Mouse (Mus musculus): ENCODE measurements around the gene Acox3.

Gene Acox3

GRCm38 (mm10) chr5:35582445-35583220 lies at the start of gene Acox3:
Gene Acox3 (plus strand): TSS chr5:35583040.
- peak; percentile 97 to 98 for DNase-seq (ENCODE audit: inconsistent age in 2 of 2, low spot score in 1 of 2)

- DNase-seq (ENCODE audit: inconsistent age in 2 of 2, low spot score in 1 of 2) = no peak
Measured at GRCm38 (mm10) chr5:35536271-35536670, 46.6 kb upstream of the Acox3 start.

DNA sequence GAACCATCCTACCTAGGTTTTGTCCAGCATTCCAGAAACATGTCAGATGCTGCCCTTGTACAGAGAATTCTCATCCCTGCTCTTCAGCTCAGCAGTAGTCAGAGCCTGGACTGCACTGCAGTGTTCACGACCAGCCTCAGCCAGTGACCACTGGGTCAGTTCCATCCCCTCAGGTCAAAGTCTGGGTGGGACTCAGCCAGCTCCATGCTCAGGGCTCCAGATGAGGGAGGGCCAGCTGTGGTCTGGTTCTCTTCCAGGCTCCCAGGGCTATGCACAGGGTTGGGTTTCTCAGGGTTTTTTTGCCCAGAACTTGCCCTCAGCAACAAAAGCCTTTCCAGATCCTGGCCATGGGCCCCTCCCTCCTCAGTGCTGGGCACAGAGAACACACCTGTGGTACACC lies 45.4 kb upstream of the Acox3 start:
- DNase-seq (ENCODE audit: inconsistent age in 2 of 2, low spot score in 1 of 2) = no peak

DNA sequence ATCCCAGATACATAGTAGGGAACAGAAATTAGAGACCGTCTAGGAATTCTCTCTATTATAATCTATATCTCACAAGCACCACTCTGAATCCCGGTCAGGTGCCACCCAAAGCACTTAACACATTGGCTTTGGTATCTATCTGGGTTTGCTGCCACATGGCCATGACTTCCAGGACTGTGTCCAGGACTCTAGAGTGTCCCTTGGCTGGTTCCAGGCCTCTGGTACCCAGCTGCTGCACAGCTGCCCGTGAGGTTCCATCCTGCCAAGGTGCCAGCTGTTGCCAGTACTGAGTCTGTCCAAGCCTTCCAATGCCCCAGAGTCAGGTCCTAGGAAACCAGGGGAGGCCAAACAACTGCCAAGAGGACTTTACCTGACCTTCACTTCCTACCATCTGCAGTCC lies 44.8 kb upstream of the Acox3 start:
- no peak for DNase-seq (ENCODE audit: inconsistent age in 2 of 2, low spot score in 1 of 2)

DNA sequence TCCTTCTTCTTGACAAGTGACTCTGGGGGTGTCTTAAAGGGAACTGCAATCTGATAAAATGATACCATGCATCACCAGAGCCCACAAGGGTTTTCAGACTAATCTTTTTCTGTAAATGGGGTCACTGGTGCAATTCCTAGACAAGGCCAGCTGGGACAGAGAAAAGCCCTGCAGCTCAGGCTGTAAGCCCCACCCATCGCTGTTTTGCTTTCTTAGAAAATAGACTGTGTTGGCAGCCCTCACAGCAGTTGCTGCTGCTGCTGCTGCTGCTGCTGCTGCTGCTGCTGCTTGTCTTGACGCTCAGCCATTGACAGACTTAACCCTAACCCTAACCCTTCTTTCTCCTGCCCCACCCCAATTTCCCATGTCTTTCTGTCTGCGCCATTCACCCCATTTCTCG lies 43.3 kb upstream of the Acox3 start:
- no peak for DNase-seq (ENCODE audit: inconsistent age in 2 of 2, low spot score in 1 of 2)

- peak in 1 of 2 experiments; percentile 56 for DNase-seq (ENCODE audit: inconsistent age in 2 of 2, low spot score in 1 of 2)
Measured at GRCm38 (mm10) chr5:35540555-35540954, 42.3 kb upstream of the Acox3 start.

GRCm38 (mm10) chr5:35541059-35541790 lies 41.6 kb upstream of the Acox3 start:
- peak in 1 of 2 experiments; percentile 26 for DNase-seq (ENCODE audit: inconsistent age in 2 of 2, low spot score in 1 of 2)

DNA sequence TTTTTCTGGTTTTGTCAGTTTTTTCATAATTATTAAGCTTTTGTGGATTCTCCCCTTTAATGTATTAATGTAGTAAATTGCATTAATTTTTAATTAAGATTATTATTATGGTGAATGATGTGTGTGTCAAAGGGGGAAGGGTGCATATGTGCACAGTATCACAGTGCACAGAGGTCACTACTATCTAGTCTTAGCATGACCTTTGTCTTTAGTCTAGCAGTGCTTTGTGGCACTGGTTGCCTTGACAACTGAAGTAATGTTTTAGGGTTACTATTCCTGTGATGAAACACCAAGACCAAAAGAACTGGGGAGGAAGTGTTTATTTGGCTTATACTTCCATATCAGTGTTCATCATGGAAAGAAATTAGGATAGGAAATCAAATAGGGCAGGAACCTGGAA lies 36.7 kb upstream of the Acox3 start:
- DNase-seq (ENCODE audit: inconsistent age in 2 of 2, low spot score in 1 of 2) = no peak

- DNase-seq (ENCODE audit: inconsistent age in 2 of 2, low spot score in 1 of 2) = no peak
Measured at GRCm38 (mm10) chr5:35551855-35552837, 30.7 kb upstream of the Acox3 start.

DNA sequence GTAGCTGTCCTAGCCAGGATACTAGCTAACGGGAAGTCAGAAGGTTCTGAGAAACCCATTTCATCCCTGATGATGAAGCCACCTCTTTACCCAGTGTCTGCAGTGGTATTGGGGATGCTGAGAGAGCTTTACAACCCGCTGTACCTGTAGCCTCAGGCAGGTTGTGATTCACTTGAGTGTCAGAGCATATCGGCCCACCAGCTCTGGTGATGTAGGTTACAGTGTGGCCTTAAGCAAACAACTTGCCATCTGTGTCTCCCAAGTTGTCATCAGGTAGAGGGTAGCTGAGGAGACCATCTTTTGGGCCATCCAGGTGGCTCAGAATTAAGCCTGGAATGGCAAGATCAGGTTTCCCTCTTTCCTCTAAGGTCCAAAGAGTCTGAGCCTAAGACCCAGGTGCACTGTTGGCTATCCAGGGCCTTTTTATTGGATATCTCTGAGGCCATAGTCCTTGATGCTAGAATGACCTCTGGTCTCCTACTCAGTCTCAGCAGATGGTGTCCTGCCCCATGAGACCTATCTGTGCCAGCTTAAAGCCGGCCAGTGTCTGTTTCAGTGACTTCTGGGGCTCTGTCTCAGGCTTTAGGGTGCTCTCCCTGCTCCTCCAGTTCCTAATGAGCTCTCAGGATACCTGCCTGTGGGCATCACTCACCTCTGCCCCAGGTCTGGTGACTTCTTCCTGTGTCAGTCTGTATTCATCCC lies 29.9 kb upstream of the Acox3 start:
- DNase-seq (ENCODE audit: inconsistent age in 2 of 2, low spot score in 1 of 2) = no peak

- no peak for DNase-seq (ENCODE audit: inconsistent age in 2 of 2, low spot score in 1 of 2)
Measured at GRCm38 (mm10) chr5:35556393-35556792, 26.4 kb upstream of the Acox3 start.

GRCm38 (mm10) chr5:35557946-35558621 lies 24.8 kb upstream of the Acox3 start:
- peak in 1 of 2 experiments; percentile 27 for DNase-seq (ENCODE audit: inconsistent age in 2 of 2, low spot score in 1 of 2)

DNA sequence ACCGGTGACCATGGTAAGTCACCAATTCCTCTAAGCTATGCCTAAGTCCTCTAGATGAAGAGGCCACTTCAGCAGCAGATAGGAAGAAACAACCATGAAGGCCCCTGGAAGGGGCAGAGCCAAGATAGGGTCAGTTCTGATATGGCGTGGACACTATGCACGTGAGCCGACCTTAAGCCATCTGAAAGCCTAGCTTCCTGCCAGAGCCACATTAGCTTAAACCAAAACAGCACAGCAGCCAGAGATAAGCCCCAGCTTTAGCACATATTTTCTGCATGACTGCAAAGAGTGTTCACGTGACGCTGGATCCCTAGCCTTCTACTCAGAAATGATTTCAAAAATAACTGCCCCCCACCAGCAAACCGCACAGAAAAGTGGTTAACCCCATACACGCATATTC lies 23.4 kb upstream of the Acox3 start:
- no peak for DNase-seq (ENCODE audit: inconsistent age in 2 of 2, low spot score in 1 of 2)

DNA sequence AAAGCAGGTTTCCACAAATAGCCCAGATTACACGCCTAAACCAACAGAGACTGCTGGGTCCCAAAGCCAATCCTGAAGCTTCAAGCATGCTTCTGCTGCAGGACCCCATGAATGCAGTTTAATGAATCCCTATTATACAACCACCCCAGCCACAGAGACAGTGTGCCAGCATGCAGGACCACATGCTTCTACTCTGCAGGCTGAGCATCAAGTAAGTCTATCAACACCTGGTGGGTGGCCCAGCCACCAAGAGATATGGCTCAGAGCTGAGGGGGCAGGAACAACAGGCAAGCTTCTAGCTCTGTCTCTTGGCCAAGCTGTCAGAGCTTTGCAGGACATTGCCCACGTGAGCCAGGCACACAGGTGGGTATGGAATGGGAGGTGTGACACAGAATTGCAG lies 20.2 kb upstream of the Acox3 start:
- DNase-seq (ENCODE audit: inconsistent age in 2 of 2, low spot score in 1 of 2) = no peak

GRCm38 (mm10) chr5:35563449-35563848 lies 19.4 kb upstream of the Acox3 start:
- DNase-seq (ENCODE audit: inconsistent age in 2 of 2, low spot score in 1 of 2) = peak; percentile 67 to 91

GRCm38 (mm10) chr5:35565217-35565616 lies 17.6 kb upstream of the Acox3 start:
- DNase-seq (ENCODE audit: inconsistent age in 2 of 2, low spot score in 1 of 2) = no peak

DNA sequence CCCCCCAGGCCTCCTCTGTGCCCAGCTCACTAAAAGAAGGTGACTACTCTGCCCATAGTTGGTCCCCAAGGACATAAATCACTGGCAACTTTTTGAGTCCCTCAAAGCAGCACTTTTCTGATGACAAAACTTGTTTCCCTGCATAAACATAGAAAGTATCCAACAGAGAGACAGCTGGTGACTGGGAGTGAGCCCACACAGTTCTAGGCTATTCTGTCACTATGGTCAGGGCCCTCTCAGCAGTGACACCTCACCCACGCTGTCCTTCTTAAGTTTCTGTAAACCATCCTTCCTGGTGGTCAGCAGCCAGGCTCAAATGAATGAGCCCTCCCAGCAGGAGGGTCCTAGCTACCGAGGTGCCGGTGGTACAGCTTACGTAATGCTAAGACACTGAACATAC lies 16.2 kb upstream of the Acox3 start:
- no peak for DNase-seq (ENCODE audit: inconsistent age in 2 of 2, low spot score in 1 of 2)

GRCm38 (mm10) chr5:35571546-35571945 lies 11.3 kb upstream of the Acox3 start:
- DNase-seq (ENCODE audit: inconsistent age in 2 of 2, low spot score in 1 of 2) = no peak

GRCm38 (mm10) chr5:35574653-35575599 lies 7.9 kb upstream of the Acox3 start, which contains the start of gene Trmt44:
Gene Trmt44 (minus strand): TSS chr5:35575070.
- peak; percentile 93 to 97 for DNase-seq (ENCODE audit: inconsistent age in 2 of 2, low spot score in 1 of 2)
